Mouse (Mus musculus) hindbrain, embryonic 10.5 days (tissue): ENCODE data around the gene Gm1604a. TPM values are rescaled to one million over a fixed set of nuclear protein-coding genes. Genes with fewer than 3 reads are reported as not detected.
"Not testable (repeated sequence)": the region's sequence is repeated elsewhere in the genome, so short reads cannot be mapped to it uniquely, and the experiment has no call there.

ENCODE experiments used
- DNase-seq: peaks from one replicate; pipeline ENCODE4 v3.0.0-alpha.2; 2017; ENCODE audit warnings: low spot score
- H3K27ac ChIP-seq: fragments of 300-500 bp; sonication (generic); 2 replicates; pipeline ENCODE4 v1.5.1; 2016; ENCODE audit warnings: mild to moderate bottlenecking, moderate library complexity
- H3K27me3 ChIP-seq: fragments of 300-500 bp; sonication (generic); 2 replicates; pipeline ENCODE4 v1.6.1; 2016; ENCODE audit warnings: mild to moderate bottlenecking; ENCODE audit not compliant: poor library complexity, insufficient read depth, severe bottlenecking
- H3K36me3 ChIP-seq: fragments of 300-500 bp; sonication (generic); 2 replicates; pipeline ENCODE4 v1.6.1; 2016; ENCODE audit warnings: mild to moderate bottlenecking, moderate library complexity
- H3K4me1 ChIP-seq: fragments of 300-500 bp; sonication (generic); replicated peaks from 2 replicates; pipeline ENCODE4 v1.6.1; 2016; ENCODE audit warnings: mild to moderate bottlenecking
- H3K4me3 ChIP-seq: fragments of 300-500 bp; sonication (generic); 2 replicates; pipeline ENCODE4 v1.5.1; 2016; ENCODE audit warnings: mild to moderate bottlenecking, moderate library complexity
- H3K9me3 ChIP-seq: fragments of 300-500 bp; sonication (generic); 2 replicates; pipeline ENCODE4 v1.6.1; 2016; ENCODE audit warnings: mild to moderate bottlenecking, moderate library complexity
- WGBS: fragments of 180-500 bp; shearing (Covaris S2); methylation state at CpG from one replicate; pipeline ENCODE4 v1.1.7; 2016; 5-methylcytosine and 5-hydroxymethylcytosine counted together
- polyA plus RNA-seq: library from polyadenylated mRNA; unstranded; fragments of >200 nt; fragmentation: Nextera tagmentation; extraction: Ambion mirVana; gene quantifications from 2 replicates; pipeline ENCODE4 v1.2.1, GENCODE M21; 2016

Gm1604a gene
- not detected in 2 replicates for polyA plus RNA-seq

DNA sequence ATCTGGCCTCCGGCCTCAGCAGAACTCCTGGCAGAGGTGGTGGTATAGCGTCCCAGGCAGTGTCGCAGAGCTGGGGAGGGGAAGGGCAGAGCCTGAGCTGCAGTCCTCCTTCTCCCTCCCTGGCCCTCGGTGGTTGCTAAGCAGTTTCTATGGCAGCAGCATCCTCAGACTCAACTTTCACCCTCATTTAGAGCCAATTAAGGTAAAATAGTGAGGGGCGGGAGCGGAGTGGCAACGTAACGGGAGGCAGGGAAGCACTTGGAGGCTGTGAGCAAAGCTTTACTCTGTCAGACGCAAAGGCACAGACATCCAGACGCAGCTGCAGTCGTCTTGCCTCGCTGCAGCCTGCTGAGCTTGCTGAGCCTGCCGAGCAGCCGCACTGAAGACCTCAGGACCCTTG is at the start of gene Gm1604a:
TSS of gene Gm1604a (plus strand) at position 312 of the 400 bp plus-strand sequence.
- H3K4me3 ChIP-seq, H3K27ac ChIP-seq, H3K36me3 ChIP-seq, DNase-seq, H3K9me3 ChIP-seq, H3K27me3 ChIP-seq, H3K4me1 ChIP-seq: not testable (repeated sequence)
- WGBS: 6% methylated on average over 8 of the region's 14 CpGs

DNA sequence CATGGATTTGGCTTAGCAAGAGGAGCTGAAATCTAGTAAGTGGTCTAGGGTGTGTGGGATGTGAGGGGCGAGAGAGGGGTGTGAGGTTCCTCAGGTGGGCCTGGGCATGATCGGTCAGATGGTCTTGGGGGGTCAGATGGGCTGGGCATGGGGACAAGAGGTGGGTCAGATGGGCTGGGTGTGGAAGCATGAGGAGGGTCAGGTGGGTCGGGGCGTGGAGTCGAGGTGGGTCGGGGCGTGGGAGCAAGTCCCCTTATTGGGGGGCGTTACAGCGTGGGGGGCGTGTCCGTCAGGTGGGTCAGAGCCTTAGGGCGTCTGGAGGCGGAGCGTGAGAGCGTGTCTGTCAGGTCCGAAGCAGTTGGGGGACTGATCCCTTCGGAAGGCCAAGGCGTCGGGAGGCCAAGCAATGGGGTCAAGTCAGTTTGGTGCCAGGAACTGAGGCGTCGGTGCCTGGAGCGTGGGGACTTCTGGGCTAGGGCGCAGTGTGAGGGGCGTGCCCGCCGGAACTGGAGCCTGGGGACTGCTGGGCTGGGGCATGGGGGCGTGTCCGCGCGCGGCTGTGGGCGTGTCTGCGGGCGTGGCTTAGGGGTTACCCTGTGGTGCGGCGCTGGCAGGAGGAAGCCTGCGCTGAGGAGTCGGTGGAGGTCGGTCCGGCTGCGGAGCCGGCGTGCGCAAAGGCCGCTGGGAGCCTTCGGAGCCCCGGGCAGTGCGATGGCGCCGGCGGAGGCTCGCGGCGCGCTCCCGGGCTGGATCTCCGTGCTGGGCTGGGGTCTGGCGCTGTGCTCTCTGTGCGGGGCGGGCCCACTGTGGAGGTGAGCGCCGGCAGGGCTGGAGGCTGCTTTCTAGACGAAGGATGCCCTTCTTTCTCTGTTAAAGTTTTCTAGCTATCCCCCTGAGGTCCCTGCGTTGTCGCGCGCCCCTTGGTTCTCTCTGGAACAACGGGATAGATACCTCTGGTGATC is 46.8 kb upstream of the Gm1604a start, which contains the start of gene Gm49721:
TSS of gene Gm49721 (plus strand) at position 618 of the 962 bp plus-strand sequence.
- not testable (repeated sequence) for H3K36me3 ChIP-seq, H3K4me1 ChIP-seq, H3K9me3 ChIP-seq, H3K27me3 ChIP-seq
- 2% methylated on average over 59 of the region's 68 CpGs for WGBS
- peak; percentile 45 for DNase-seq
- peak within 1 kb of the TSS; percentile 57 for H3K4me3 ChIP-seq
- peak within 1 kb of the TSS; percentile 82 for H3K27ac ChIP-seq

DNA sequence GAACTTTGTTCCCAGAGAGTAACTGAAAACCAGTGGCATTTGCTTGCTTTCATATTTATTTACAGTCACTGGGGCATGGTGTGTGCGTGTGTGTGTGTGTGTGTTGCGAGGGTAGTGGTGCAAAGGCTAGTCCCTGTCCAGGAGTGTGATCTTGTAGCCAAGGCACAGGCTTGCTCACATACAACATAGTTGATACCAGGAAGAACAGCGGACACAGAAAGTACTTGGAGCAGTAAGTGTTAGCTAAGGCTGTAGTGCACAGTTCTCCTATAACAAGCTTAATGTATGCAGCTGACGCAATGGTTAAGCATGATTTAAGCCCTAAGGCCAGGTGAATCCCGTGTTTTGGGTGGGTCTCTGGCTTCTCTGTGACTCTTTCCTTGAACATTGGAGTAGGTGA is 46.0 kb upstream of the Gm1604a start:
- DNase-seq, H3K9me3 ChIP-seq, H3K4me1 ChIP-seq, H3K36me3 ChIP-seq, H3K27me3 ChIP-seq, H3K27ac ChIP-seq: not testable (repeated sequence)
- peak overlapping the region; percentile 57 for H3K4me3 ChIP-seq
- 30% methylated on average over 5 of the region's 5 CpGs for WGBS

DNA sequence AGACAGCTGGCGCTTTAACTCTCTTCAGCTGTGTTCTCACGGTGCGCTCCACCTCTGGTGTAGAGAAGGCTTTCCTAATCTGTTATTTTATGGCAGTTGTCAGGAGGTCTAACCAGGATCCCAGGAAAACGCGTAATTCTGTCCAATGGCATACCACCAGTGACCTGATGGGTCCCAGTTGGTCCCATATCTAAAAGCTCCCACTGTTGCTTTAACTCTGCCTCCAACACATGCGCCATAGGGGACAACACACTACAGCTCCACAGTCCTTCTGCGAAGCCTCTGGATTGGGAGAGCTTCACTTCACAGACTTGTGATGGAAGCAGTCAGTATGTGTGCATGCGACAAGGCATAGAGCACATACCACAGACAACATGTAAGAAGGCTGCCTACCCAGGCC is 45.2 kb upstream of the Gm1604a start:
- H3K36me3 ChIP-seq, H3K4me1 ChIP-seq, DNase-seq, H3K27ac ChIP-seq, H3K4me3 ChIP-seq, H3K27me3 ChIP-seq, H3K9me3 ChIP-seq: not testable (repeated sequence)
- 92% methylated on average over 5 of the region's 8 CpGs for WGBS

DNA sequence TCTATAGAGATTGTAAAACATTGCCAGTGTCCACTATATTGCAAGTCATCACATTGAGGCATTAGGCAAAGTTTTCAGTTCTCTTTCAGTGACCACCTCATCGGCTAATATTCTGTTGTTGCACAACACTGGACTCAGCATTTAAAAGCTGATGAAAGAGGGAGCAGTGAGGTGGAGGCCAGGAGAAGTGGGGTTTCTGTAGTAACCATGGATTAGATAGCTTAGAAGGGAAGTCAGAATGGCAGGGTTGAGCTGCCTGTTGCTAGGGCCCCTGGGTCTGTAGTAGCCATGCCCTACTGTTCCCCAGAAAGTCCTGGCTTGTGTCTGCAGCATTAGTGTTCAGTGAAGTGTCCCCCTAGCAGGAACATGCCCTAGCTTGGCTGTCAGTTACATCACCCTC is 39.2 kb upstream of the Gm1604a start:
- H3K4me1 ChIP-seq, DNase-seq, H3K27me3 ChIP-seq, H3K27ac ChIP-seq, H3K4me3 ChIP-seq, H3K36me3 ChIP-seq, H3K9me3 ChIP-seq: not testable (repeated sequence)
- 92% methylated on average over 1 of the region's 1 CpGs for WGBS

DNA sequence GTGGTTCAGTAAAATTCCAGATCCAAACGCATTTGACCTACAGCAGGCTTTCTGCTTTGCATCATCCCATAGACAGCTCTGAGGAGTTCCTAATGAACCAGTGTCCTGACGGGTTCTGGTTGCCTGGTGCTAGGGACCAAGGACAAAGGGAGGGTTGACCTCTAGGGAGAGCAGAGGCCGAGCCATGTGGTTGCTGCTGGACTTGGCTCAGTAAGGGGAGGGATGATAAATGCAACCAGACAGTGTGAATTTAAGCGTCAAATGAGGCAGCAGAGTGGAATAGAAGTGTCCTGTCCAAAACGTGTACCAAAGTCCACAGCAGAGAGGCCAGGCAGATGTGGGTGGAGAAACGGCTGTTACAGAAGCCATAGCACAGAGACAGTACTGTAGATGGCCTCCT is 29.9 kb upstream of the Gm1604a start:
- H3K36me3 ChIP-seq, H3K27me3 ChIP-seq, H3K4me3 ChIP-seq, H3K4me1 ChIP-seq, H3K27ac ChIP-seq, H3K9me3 ChIP-seq, DNase-seq: not testable (repeated sequence)
- WGBS: no CpG with 5 or more reads among the region's 6 CpGs

DNA sequence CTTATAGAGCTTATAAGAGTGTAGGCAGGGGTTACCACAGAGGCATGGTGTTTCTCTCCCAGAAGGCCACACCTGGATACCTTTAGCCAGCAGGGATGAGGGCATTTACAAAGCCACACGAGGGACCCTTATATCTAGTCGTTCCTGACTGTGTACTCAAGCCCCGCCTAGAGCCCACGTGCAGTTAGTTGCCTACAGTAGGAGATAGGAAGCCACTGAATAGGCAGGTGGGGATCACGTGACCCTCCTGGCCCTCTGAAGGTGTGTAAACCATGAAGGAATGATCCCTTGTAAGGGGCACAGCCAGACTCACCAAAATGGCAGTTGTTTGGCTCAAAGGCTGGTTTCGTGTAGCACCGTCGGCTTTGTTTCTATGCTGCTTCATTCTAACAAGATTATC is 28.5 kb upstream of the Gm1604a start:
- H3K4me1 ChIP-seq, H3K4me3 ChIP-seq, H3K36me3 ChIP-seq, H3K9me3 ChIP-seq, H3K27ac ChIP-seq, DNase-seq, H3K27me3 ChIP-seq: not testable (repeated sequence)
- 84% methylated on average over 8 of the region's 8 CpGs for whole genome bisulfite sequencing

DNA sequence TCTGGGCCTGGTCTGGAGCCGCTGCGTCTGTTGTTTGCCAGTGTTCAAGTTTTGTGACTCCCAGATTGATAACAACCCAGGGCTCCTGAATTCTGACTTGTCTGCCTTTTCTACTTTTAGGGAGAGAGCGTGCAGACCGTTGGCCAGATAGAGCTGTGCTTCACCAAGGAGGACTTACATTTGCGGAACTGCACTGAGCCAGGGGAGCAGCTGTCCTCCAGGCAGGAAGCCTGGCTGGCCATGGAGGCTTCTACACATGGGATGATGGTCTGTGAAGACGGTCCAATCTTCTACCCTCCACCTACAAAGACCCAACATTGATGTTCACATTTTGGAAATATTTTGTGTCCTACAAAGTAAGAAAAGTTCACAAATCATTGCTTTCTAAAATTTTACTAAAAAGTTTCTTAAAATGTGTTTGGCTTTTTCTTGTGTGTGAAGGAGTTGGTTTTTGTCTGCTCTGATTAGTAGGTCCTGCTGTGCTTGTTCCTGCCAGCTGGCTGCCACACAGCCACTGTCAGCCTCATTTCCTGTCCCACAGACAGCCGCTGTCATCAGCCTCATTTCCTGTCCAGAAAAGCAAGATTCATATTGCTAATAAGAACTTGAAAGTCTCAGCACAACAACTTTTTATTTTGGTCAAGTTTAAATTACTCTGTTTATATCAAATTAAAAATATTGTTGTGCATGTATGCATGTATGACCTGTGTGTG is 27.4 kb upstream of the Gm1604a start:
- H3K4me3 ChIP-seq, H3K27ac ChIP-seq, DNase-seq, H3K27me3 ChIP-seq, H3K36me3 ChIP-seq, H3K9me3 ChIP-seq, H3K4me1 ChIP-seq: not testable (repeated sequence)
- 60% methylated on average over 2 of the region's 7 CpGs for WGBS

DNA sequence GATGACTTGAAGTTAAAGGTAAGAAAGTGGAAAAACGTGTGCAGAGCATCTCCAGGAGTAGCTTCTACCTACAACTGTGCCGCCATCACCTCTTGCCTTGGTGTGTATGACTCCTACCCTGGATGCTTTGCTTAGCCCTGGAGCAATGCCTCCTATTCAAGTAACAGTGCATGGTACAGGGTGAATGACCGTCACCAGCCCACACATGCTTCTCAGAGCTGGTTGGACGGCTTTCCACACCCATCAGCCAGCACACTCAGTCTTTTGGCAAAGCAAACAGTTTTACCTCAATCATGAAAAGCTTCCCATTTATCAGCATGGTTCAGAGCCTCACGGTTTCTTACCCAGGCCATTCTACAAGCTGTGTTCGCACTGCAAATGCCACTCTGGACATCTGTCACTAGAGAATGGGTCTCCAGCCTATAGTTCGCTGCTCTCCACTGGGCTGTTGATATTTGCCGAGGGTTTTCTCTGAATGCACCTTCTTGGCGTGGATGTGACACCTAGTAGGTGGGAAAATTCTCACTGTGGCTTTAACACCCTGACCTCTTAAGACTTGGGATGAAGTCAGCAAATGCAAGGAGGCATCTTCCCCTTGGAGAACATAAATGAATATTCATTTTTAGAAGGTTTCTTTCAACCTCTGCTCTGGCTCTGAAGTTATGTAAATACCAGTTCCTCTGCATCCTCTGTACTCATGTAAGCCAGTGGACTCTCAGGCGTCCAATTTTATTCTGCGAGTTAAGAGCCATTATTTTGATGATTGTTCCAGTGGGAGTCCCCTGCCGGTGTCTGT is 23.4 kb upstream of the Gm1604a start:
- WGBS: 91% methylated on average over 9 of the region's 12 CpGs
- H3K4me1 ChIP-seq, H3K36me3 ChIP-seq, H3K4me3 ChIP-seq, DNase-seq, H3K27ac ChIP-seq, H3K27me3 ChIP-seq, H3K9me3 ChIP-seq: not testable (repeated sequence)

DNA sequence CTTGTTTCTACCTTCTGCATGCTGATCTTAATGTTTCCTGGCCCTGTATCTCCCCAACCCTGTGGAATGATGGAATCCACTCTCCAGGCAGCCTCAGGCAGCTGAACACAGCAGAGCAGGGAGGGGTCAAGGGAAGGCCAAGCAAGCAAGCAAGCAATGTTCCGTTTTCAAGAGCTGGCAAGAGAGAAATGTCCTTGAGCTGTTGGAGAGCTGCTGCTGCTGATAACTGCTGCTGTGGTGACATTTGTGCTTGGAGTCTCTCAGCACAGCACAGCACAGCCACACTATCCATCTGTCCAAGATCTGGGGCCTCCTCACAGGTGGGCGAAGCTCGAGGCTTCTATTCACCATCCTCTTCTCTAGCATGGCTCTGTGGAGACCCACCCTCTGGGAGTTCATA is 22.0 kb upstream of the Gm1604a start:
- H3K27ac ChIP-seq, H3K27me3 ChIP-seq, H3K4me1 ChIP-seq, H3K9me3 ChIP-seq, H3K36me3 ChIP-seq, DNase-seq, H3K4me3 ChIP-seq: not testable (repeated sequence)
- WGBS: no CpG with 5 or more reads among the region's 3 CpGs

DNA sequence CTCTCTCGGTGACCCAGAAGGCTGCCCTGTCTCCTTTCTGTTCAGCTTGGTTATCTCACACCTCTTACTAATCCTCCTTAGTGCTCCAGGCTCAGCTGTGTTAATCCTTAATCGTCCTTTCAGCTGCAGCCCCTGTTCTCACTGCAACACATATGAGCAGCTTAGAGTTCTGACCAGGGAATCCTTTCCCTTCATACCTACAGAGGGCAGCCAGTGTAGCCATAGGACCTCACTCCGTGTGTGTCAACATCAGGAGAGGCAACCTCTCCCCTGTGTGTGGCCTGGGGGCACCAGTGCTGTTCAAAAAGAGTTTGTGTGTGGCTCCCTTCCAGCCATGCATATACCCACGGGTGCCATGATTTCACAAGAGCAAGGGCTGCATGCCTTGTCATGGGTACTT is 19.7 kb upstream of the Gm1604a start:
- not testable (repeated sequence) for H3K4me1 ChIP-seq, H3K27me3 ChIP-seq, H3K27ac ChIP-seq, H3K36me3 ChIP-seq, H3K4me3 ChIP-seq, DNase-seq, H3K9me3 ChIP-seq
- 53% methylated on average over 3 of the region's 4 CpGs for WGBS

DNA sequence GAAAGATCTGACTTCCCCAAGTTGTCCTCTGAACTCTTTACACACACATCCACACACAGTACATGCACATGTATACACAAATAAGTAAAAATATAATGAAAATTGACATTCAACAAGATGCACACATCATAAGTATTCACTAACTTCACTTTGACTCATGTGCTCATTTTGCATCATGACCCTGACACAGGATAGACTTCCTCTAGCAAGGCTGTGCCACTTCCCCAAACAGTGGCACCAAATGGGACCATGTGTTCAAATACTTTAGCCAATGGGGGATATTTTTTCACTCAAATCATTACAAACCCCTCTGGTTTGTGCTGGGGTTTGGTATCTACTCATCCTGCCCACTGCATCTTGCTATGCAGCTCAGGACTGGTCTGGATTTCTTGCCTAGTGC is 16.5 kb upstream of the Gm1604a start:
- not testable (repeated sequence) for H3K27ac ChIP-seq, H3K9me3 ChIP-seq, H3K4me1 ChIP-seq, DNase-seq, H3K4me3 ChIP-seq, H3K27me3 ChIP-seq, H3K36me3 ChIP-seq

DNA sequence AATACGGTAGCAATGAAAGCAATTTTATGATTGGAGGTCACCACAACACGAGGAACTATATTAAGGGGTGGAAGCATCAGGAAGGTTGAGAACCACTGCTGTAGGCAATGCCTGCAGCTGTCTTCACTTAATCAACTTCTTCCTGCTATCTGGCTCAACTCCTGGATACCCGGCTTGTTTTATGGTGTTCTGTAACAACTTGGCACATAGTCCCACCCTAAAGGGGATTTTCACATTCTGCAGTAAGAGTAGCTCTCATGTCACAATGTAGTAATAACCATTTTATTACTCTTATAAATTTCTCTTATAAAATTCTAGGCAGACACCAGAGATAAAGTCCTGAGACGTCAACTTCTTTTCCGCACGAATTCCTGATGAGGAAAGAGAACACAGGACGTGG is 15.9 kb upstream of the Gm1604a start:
- not testable (repeated sequence) for H3K4me1 ChIP-seq, H3K27me3 ChIP-seq, H3K4me3 ChIP-seq, H3K36me3 ChIP-seq, H3K9me3 ChIP-seq, H3K27ac ChIP-seq, DNase-seq
- no CpG with 5 or more reads among the region's 7 CpGs for WGBS
